Comparison of ENCODE assay signal across 7 mouse cellular contexts in the genomic region with DNA sequence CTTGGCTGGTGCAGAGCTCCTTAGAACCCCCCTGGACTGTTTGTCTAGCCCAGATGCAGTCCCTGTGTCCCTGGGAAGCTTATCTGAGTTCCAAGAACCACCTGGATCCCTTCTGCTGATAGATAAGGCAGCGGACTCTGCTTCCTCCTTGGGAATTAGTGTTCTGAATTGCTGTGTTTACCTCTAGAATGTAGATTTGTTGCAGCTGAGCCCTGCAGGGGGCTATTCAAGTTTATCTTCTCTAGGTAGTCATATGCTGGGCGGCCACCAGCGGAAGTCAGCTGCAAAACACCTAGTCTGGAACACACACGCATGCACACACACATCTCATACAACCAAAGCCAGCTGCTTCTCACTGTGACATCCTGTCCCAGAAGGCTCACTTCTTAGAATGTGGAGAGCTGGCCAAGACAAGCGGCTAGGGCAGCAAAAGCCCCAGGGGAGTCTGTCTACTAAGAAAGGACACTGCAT. TPM values are rescaled to one million over a fixed set of nuclear protein-coding genes. Genes with fewer than 3 reads are reported as not detected.
A peak's percentile ranks its signal among the peaks of the same experiment; 100 is the strongest.
DNase-seq lines count a peak whose midpoint lies in the region; ATAC-seq lines count a peak whose summit lies in the region.

No protein-coding gene starts in this region.

- no peaks in the 10 kb centered on the region for H3K36me3 ChIP-seq in intestine, embryonic 16.5 days (ENCODE audit: control insufficient read depth, insufficient read depth, low read length)
- H3K36me3 ChIP-seq in midbrain, embryonic 13.5 days = no peaks in the 10 kb centered on the region

- peak; percentile 70 to 74 for DNase-seq in B cell, adult 2 months
- DNase-seq in CD8-positive naive resting alpha-beta T cell, adult 2 months (ENCODE audit: low read depth in 2 of 2, low spot score in 2 of 2) = peak; percentile 68 to 79
- DNase-seq in layer of hippocampus, adult 9-11 months = no peak

- no peak overlapping the region for H3K9ac ChIP-seq in intestine, embryonic 16.5 days (ENCODE audit: low read depth, low read length)
- H3K9ac ChIP-seq in midbrain, embryonic 13.5 days (replicated peaks) = no peak overlapping the region

- no peaks in the 10 kb centered on the region for H3K27me3 ChIP-seq in intestine, embryonic 16.5 days (replicated peaks; ENCODE audit: control insufficient read depth, insufficient read depth, low read length)
- no peaks in the 10 kb centered on the region; the same call in 1 of the 2 replicates for H3K27me3 ChIP-seq in midbrain, embryonic 13.5 days

- H3K4me2 ChIP-seq in intestine, embryonic 16.5 days (ENCODE audit: low read depth, low read length) = no peak overlapping the region
- H3K4me2 ChIP-seq in midbrain, embryonic 13.5 days (replicated peaks) = no peak overlapping the region

- no peaks in the 10 kb centered on the region for H3K9me3 ChIP-seq in intestine, embryonic 16.5 days (ENCODE audit: control insufficient read depth, low read length)
- no peaks in the 10 kb centered on the region for H3K9me3 ChIP-seq in midbrain, embryonic 13.5 days

- peaks cover 43% of the 10 kb centered on the region for H3K4me1 ChIP-seq in intestine, embryonic 16.5 days (ENCODE audit: control insufficient read depth, insufficient read depth, low read length)
- H3K4me1 ChIP-seq in midbrain, embryonic 13.5 days (replicated peaks) = peaks cover 5% of the 10 kb centered on the region; the same call in 1 of the 2 replicates

- H3K27ac ChIP-seq in intestine, embryonic 16.5 days (ENCODE audit: low read length) = peak overlapping the region; percentile 81
- H3K27ac ChIP-seq in midbrain, embryonic 13.5 days = no peak overlapping the region

- no peak overlapping the region for H3K4me3 ChIP-seq in intestine, embryonic 16.5 days (ENCODE audit: low read length)
- no peak overlapping the region for H3K4me3 ChIP-seq in midbrain, embryonic 13.5 days (replicated peaks)

- peak; percentile 53 for ATAC-seq in intestine, embryonic 16.5 days
- peak; percentile 1; the same call in 1 of the 2 replicates for ATAC-seq in megakaryocyte-erythroid progenitor cell, adult 5-6 weeks (replicated peaks; ENCODE audit: low FRiP score, low TSS enrichment, poor library complexity, severe bottlenecking)
- ATAC-seq in cerebellum, adult (ENCODE audit: insufficient number of reproducible peaks, low FRiP score, low TSS enrichment) = no peak
- ATAC-seq in midbrain, embryonic 13.5 days = no peak

- WGBS in intestine, embryonic 16.5 days = 58% methylated on average over 5 of the region's 5 CpGs
- WGBS in midbrain, embryonic 13.5 days = 63% methylated on average over 5 of the region's 5 CpGs

RNA-seq across cellular contexts. Expression of gene Pdcd4, which starts 1.2 kb away (rescaled TPM):
- 65.7 and 72.7 TPM in 2 replicates for polyA plus RNA-seq in intestine, embryonic 16.5 days (2015; fragmentation: Nextera tagmentation; extraction: Ambion mirVana)
- 137 and 154 TPM in 2 replicates for total RNA-seq in megakaryocyte-erythroid progenitor cell, adult 5-6 weeks (2014; fragmentation: Nextera tagmentation)
- 288 and 291 TPM in 2 replicates for total RNA-seq in megakaryocyte-erythroid progenitor cell, adult 5-6 weeks (2017)
- polyA plus RNA-seq in midbrain, embryonic 13.5 days (2015; fragmentation: Nextera tagmentation; extraction: Ambion mirVana) = 84.7 and 85.6 TPM in 2 replicates

RNA-seq across cellular contexts. Expression of gene Shoc2, which starts 53.3 kb away (rescaled TPM):
- polyA plus RNA-seq in intestine, embryonic 16.5 days (2015; fragmentation: Nextera tagmentation; extraction: Ambion mirVana) = 35.8 and 36.1 TPM in 2 replicates
- 36.7 and 42.0 TPM in 2 replicates for total RNA-seq in megakaryocyte-erythroid progenitor cell, adult 5-6 weeks (2014; fragmentation: Nextera tagmentation)
- total RNA-seq in megakaryocyte-erythroid progenitor cell, adult 5-6 weeks (2017) = 62.5 and 66.8 TPM in 2 replicates
- polyA plus RNA-seq in midbrain, embryonic 13.5 days (2015; fragmentation: Nextera tagmentation; extraction: Ambion mirVana) = 62.3 and 63.9 TPM in 2 replicates

RNA-seq across cellular contexts. Expression of gene Bbip1, which starts 53.6 kb away (rescaled TPM):
- polyA plus RNA-seq in intestine, embryonic 16.5 days (2015; fragmentation: Nextera tagmentation; extraction: Ambion mirVana) = 65.8 and 74.1 TPM in 2 replicates
- total RNA-seq in megakaryocyte-erythroid progenitor cell, adult 5-6 weeks (2014; fragmentation: Nextera tagmentation) = 75.9 and 108 TPM in 2 replicates
- 29.9 and 48.3 TPM in 2 replicates for total RNA-seq in megakaryocyte-erythroid progenitor cell, adult 5-6 weeks (2017)
- polyA plus RNA-seq in midbrain, embryonic 13.5 days (2015; fragmentation: Nextera tagmentation; extraction: Ambion mirVana) = 120 and 134 TPM in 2 replicates

Comparison
In these comparisons a context has a peak if more than half of its experiments do, and no peak if none do; other contexts are left out.
1. ATAC-seq: peak in intestine, embryonic 16.5 days (single experiment) and megakaryocyte-erythroid progenitor cell, adult 5-6 weeks (single experiment); none in cerebellum, adult (single experiment) and midbrain, embryonic 13.5 days (single experiment).